ENCODE assay signal across 9 mouse cellular contexts in the genomic region with DNA sequence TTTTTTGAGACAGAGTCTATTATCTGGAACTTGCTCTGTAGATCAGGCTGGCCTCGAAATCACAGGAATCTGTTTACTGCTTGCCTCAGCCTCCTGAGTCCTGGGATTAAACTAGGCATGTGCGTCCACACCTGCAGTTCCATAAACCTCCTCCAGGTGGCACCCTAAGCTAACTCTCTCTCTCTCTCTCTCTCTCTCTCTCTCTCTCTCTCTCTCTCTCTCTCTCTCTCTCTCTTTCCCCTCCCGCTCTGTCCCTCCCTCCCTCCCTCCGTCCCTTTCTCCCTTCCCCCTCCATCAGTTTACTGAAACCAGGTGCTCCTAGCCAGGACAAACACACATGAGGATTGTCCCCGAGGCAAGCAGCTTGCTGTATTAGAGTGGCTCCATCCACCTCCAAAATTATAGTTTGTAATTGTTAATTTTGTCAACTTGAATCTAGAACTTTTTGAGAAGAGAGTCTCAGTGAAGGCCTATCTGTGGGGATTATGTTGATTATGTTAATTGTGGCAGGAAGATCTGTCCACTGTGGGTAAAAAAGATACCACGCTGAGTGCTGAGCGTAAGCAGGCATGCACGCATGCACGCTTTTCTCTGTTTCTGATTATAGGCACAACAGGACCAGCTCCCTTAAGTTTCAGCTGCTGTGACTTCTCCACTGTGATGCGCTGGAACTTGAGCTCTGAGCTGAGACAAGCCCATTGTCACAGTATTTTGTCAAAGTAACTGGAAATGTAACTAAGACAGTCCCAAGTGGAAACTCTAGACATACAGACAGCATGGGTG. TPM values are rescaled to one million over a fixed set of nuclear protein-coding genes. Genes with fewer than 3 reads are reported as not detected.
DNase-seq lines count a peak whose midpoint lies in the region; ATAC-seq lines count a peak whose summit lies in the region.
"Had no signal": no experiment of that assay in that cellular context is flagged by ENCODE, and none has a peak within 500 bp of the region (broad histone marks: within the 10 kb centered on the region; RNA-seq: fewer than 3 reads in every experiment).

No protein-coding gene starts in this region.

- 48% methylated on average over 9 of the region's 10 CpGs for WGBS in heart, embryonic 11.5 days (ENCODE audit: insufficient replicate concordance)
- WGBS in embryonic facial prominence, embryonic 15.5 days = 17% methylated on average over 10 of the region's 10 CpGs
- 38% methylated on average over 10 of the region's 10 CpGs for WGBS in neural tube, embryonic 15.5 days

- H3K27ac ChIP-seq in heart, embryonic 11.5 days (ENCODE audit: low read depth, low read length) = no peak overlapping the region
- peak overlapping the region; percentile 28 for H3K27ac ChIP-seq in embryonic facial prominence, embryonic 15.5 days (replicated peaks)
- no peak overlapping the region for H3K27ac ChIP-seq in neural tube, embryonic 15.5 days (replicated peaks)

- H3K9me3 ChIP-seq in heart, embryonic 11.5 days (replicated peaks; ENCODE audit: control insufficient read depth, low read length) = no peaks in the 10 kb centered on the region
- H3K9me3 ChIP-seq in embryonic facial prominence, embryonic 15.5 days (replicated peaks) = no peaks in the 10 kb centered on the region
- no peaks in the 10 kb centered on the region for H3K9me3 ChIP-seq in neural tube, embryonic 15.5 days (replicated peaks)

- H3K27me3 ChIP-seq in heart, embryonic 11.5 days (ENCODE audit: control insufficient read depth, insufficient read depth, low read length) = peaks cover 31% of the 10 kb centered on the region
- no peaks in the 10 kb centered on the region for H3K27me3 ChIP-seq in embryonic facial prominence, embryonic 15.5 days
- H3K27me3 ChIP-seq in neural tube, embryonic 15.5 days (replicated peaks) = no peaks in the 10 kb centered on the region; the same call in 1 of the 2 replicates

- DNase-seq in heart, postnatal 10 days = peak; percentile 82 to 88
- peak; percentile 78 for DNase-seq in adrenal gland, postnatal 25 days
- peak; percentile 93 for DNase-seq in induced T-regulatory cell, adult 2 months (ENCODE audit: low read depth)
- peak; percentile 89 for DNase-seq in left cerebral cortex, postnatal 4 days
- peak; percentile 64 for DNase-seq in telencephalon, adult 2 months (ENCODE audit: low read depth, low spot score)

- H3K4me1 ChIP-seq in heart, embryonic 11.5 days (ENCODE audit: control insufficient read depth, insufficient read depth, low read length) = no peaks in the 10 kb centered on the region
- H3K4me1 ChIP-seq in embryonic facial prominence, embryonic 15.5 days = peaks cover 7% of the 10 kb centered on the region
- no peaks in the 10 kb centered on the region for H3K4me1 ChIP-seq in neural tube, embryonic 15.5 days

- H3K36me3 ChIP-seq in heart, embryonic 11.5 days (ENCODE audit: control insufficient read depth, insufficient read depth, low read length) = no peaks in the 10 kb centered on the region
- no peaks in the 10 kb centered on the region for H3K36me3 ChIP-seq in embryonic facial prominence, embryonic 15.5 days
- no peaks in the 10 kb centered on the region for H3K36me3 ChIP-seq in neural tube, embryonic 15.5 days

- no peak overlapping the region for H3K4me3 ChIP-seq in heart, embryonic 11.5 days (ENCODE audit: low read depth, low read length)
- no peak overlapping the region for H3K4me3 ChIP-seq in embryonic facial prominence, embryonic 15.5 days (replicated peaks)
- no peak overlapping the region for H3K4me3 ChIP-seq in neural tube, embryonic 15.5 days (replicated peaks)

- H3K9ac ChIP-seq in heart, embryonic 11.5 days (ENCODE audit: low read depth, low read length) = no peak overlapping the region
- H3K9ac ChIP-seq in embryonic facial prominence, embryonic 15.5 days = no peak overlapping the region
- H3K9ac ChIP-seq in neural tube, embryonic 15.5 days (replicated peaks) = no peak overlapping the region

- H3K4me2 ChIP-seq in heart, embryonic 11.5 days = no peak overlapping the region
- H3K4me2 ChIP-seq in embryonic facial prominence, embryonic 15.5 days (replicated peaks) = no peak overlapping the region
- H3K4me2 ChIP-seq in neural tube, embryonic 15.5 days = no peak overlapping the region

- intact Hi-C loops in heart, postnatal 10 days (cut with DNase I) = loop anchor here (1.0 to 5.0 kb wide), 3 partner anchors 25 to 173 kb away; no protein-coding TSS in a partner anchor
- intact Hi-C loops in left cerebral cortex, postnatal 4 days (cut with DNase I) = no loop called here

- no peak for ATAC-seq in heart, embryonic 11.5 days (replicated peaks; ENCODE audit: insufficient number of reproducible peaks, low FRiP score, low TSS enrichment)
- no peak for ATAC-seq in embryonic facial prominence, embryonic 15.5 days (ENCODE audit: insufficient number of reproducible peaks, low FRiP score, low TSS enrichment, low read depth)
- peak; percentile 49; the same call in 1 of the 2 replicates for ATAC-seq in neural tube, embryonic 15.5 days (ENCODE audit: low FRiP score)

RNA-seq across cellular contexts. Expression of gene 6430531B16Rik, which starts 9.0 kb away (rescaled TPM):
- total RNA-seq in heart, postnatal 10 days (2021) = not detected
- 0.21 and 0.29 TPM in 2 replicates for polyA plus RNA-seq in heart, embryonic 11.5 days (2014; fragmentation: Nextera tagmentation; extraction: Ambion mirVana)
- total RNA-seq in adrenal gland, postnatal 25 days (2021) = 0.61 TPM in 1 of 2 replicates, not detected in the other
- polyA plus RNA-seq in embryonic facial prominence, embryonic 15.5 days (2015; fragmentation: Nextera tagmentation; extraction: Ambion mirVana) = 3.6 and 5.0 TPM in 2 replicates
- total RNA-seq in left cerebral cortex, postnatal 4 days (2021) = under 1 TPM; 0.66 to 0.83 TPM
- polyA plus RNA-seq in neural tube, embryonic 15.5 days (2015; fragmentation: Nextera tagmentation; extraction: Ambion mirVana) = 0.82 and 1.2 TPM in 2 replicates

RNA-seq across cellular contexts. Expression of gene Adam8, which starts 22.8 kb away (rescaled TPM):
- under 1 TPM; 0.30 to 0.86 TPM for total RNA-seq in heart, postnatal 10 days (2021)
- polyA plus RNA-seq in heart, embryonic 11.5 days (2014; fragmentation: Nextera tagmentation; extraction: Ambion mirVana) = 1.0 and 1.4 TPM in 2 replicates
- 1.9 and 2.1 TPM in 2 replicates for total RNA-seq in adrenal gland, postnatal 25 days (2021)
- 2.8 and 4.0 TPM in 2 replicates for polyA plus RNA-seq in embryonic facial prominence, embryonic 15.5 days (2015; fragmentation: Nextera tagmentation; extraction: Ambion mirVana)
- total RNA-seq in left cerebral cortex, postnatal 4 days (2021) = 1 to 10 TPM; 2.4 to 2.6 TPM
- 2.8 and 3.2 TPM in 2 replicates for polyA plus RNA-seq in neural tube, embryonic 15.5 days (2015; fragmentation: Nextera tagmentation; extraction: Ambion mirVana)

RNA-seq across cellular contexts. Expression of gene Utf1, which starts 25.9 kb away (rescaled TPM):
- not detected for total RNA-seq in heart, postnatal 10 days (2021)
- polyA plus RNA-seq in heart, embryonic 11.5 days (2014; fragmentation: Nextera tagmentation; extraction: Ambion mirVana) = not detected in 2 replicates
- total RNA-seq in adrenal gland, postnatal 25 days (2021) = not detected in 2 replicates
- polyA plus RNA-seq in embryonic facial prominence, embryonic 15.5 days (2015; fragmentation: Nextera tagmentation; extraction: Ambion mirVana) = 0.17 TPM in 1 of 2 replicates, not detected in the other
- not detected for total RNA-seq in left cerebral cortex, postnatal 4 days (2021)
- 1.6 TPM in 1 of 2 replicates, not detected in the other for polyA plus RNA-seq in neural tube, embryonic 15.5 days (2015; fragmentation: Nextera tagmentation; extraction: Ambion mirVana)
- total RNA-seq: adrenal gland, postnatal 4 days had no signal
